Mouse (Mus musculus) CH12.LX (cell line): ENCODE measurements at regions not wholly inside any gene's neighbourhood (a gene's known extent, or its start where the extent isn't known, plus 50 kb on each side); places are given as distances from the start of the nearest gene placed in this dataset.

Experiments
- DNase-seq: peaks from one replicate; pipeline ENCODE4 v3.0.0-alpha.2; 2013; ENCODE audit errors: extremely low read depth
- H3K27ac ChIP-seq: 2 replicates; pipeline ENCODE4 v1.5.1; 2012; ENCODE audit warnings: low read depth, mild to moderate bottlenecking, control low read depth, moderate library complexity; ENCODE audit not compliant: insufficient read depth
- H3K27me3 ChIP-seq: replicated peaks from 2 replicates; pipeline ENCODE3; 2012; ENCODE audit warnings: inconsistent platforms
- H3K36me3 ChIP-seq, 2 experiments: replicated peaks in 1 of 2; 2 replicates each; pipeline versions ENCODE3 to v1.6.1; 2012; ENCODE audit warnings: inconsistent platforms in 1 of 2, low read length in 1 of 2, mild to moderate bottlenecking in 1 of 2, mixed read lengths in 1 of 2, moderate library complexity in 1 of 2; ENCODE audit not compliant: control insufficient read depth in 1 of 2, insufficient read depth in 1 of 2
- H3K4me1 ChIP-seq, 2 experiments: 2 replicates each; pipeline ENCODE4 v1.6.1; 2012; ENCODE audit warnings: inconsistent platforms in 1 of 2, moderate library complexity in 1 of 2; ENCODE audit not compliant: insufficient read depth in 2 of 2, control insufficient read depth in 1 of 2
- H3K4me2 ChIP-seq: 2 replicates; pipeline ENCODE4 v1.6.1; 2012; ENCODE audit warnings: low read depth, mild to moderate bottlenecking, control low read depth; ENCODE audit not compliant: poor library complexity, insufficient read depth, severe bottlenecking
- H3K4me3 ChIP-seq, 3 experiments: fragments of 150-350 bp in 1 of 3; sonication (generic) in 1 of 3; replicated peaks in 1 of 3; 2 replicates each; pipeline versions ENCODE3 to v1.5.1; 2011 to 2012; ENCODE audit warnings: low read depth in 2 of 3, low read length in 2 of 3, mild to moderate bottlenecking in 2 of 3, moderate library complexity in 2 of 3, control low read depth in 1 of 3, improper control_type of control experiment in 1 of 3, inconsistent platforms in 1 of 3, mixed read lengths in 1 of 3; ENCODE audit not compliant: poor library complexity in 1 of 3
- H3K79me2 ChIP-seq: replicated peaks from 2 replicates; pipeline ENCODE4 v1.6.1; 2012; ENCODE audit warnings: mild to moderate bottlenecking, moderate library complexity; ENCODE audit not compliant: control insufficient read depth, poor library complexity, insufficient read depth, severe bottlenecking; ENCODE audit errors: extremely low read depth
- H3K9ac ChIP-seq: 2 replicates; pipeline ENCODE4 v1.6.1; 2012; ENCODE audit warnings: low read depth, mild to moderate bottlenecking, control low read depth, moderate library complexity; ENCODE audit not compliant: insufficient read depth
- H3K9me3 ChIP-seq: replicated peaks from 2 replicates; pipeline ENCODE3; 2012; ENCODE audit warnings: low read length, inconsistent platforms, mixed read lengths
- CHD1 ChIP-seq: IDR thresholded peaks from 2 replicates; pipeline ENCODE4 v1.6.1; 2012; ENCODE audit warnings: low read depth, low read length, improper control_type of control experiment, inconsistent platforms
- CHD2 ChIP-seq: IDR thresholded peaks from 2 replicates; pipeline ENCODE4 v1.6.1; 2011; ENCODE audit warnings: low read length, improper control_type of control experiment
- CTCF ChIP-seq, 2 experiments: IDR thresholded peaks in 1 of 2; conservative IDR thresholded peaks in 1 of 2; 2 replicates each; pipeline ENCODE4 v1.5.1; 2011 to 2012; ENCODE audit warnings: low read depth in 2 of 2, low read length in 2 of 2, improper control_type of control experiment in 1 of 2, inconsistent platforms in 1 of 2, mild to moderate bottlenecking in 1 of 2, moderate library complexity in 1 of 2
- E2F4 ChIP-seq: IDR thresholded peaks from 2 replicates; pipeline ENCODE4 v1.6.1; 2011; ENCODE audit warnings: low read depth, low read length, improper control_type of control experiment; ENCODE audit not compliant: insufficient replicate concordance
- ETS1 ChIP-seq: conservative IDR thresholded peaks from 2 replicates; pipeline ENCODE4 v1.6.1; 2012; ENCODE audit warnings: low read depth, mild to moderate bottlenecking, inconsistent platforms, low read length, improper control_type of control experiment, moderate library complexity
- HCFC1 ChIP-seq: IDR thresholded peaks from 2 replicates; pipeline ENCODE4 v1.6.1; 2012; ENCODE audit warnings: low read depth, mild to moderate bottlenecking, inconsistent platforms, low read length, improper control_type of control experiment
- KAT2A ChIP-seq: IDR thresholded peaks from 2 replicates; pipeline ENCODE4 v1.6.1; 2012; ENCODE audit warnings: low read length, improper control_type of control experiment, inconsistent platforms; ENCODE audit not compliant: insufficient replicate concordance
- MAX ChIP-seq: IDR thresholded peaks from 2 replicates; pipeline ENCODE4 v1.6.1; 2011; ENCODE audit warnings: low read length, improper control_type of control experiment
- MAZ ChIP-seq: IDR thresholded peaks from 2 replicates; pipeline ENCODE4 v1.6.1; 2012; ENCODE audit warnings: low read depth, mild to moderate bottlenecking, inconsistent platforms, low read length, improper control_type of control experiment, moderate library complexity
- MEF2A ChIP-seq: IDR thresholded peaks from 2 replicates; pipeline ENCODE4 v1.6.1; 2014; ENCODE audit warnings: low read depth, mild to moderate bottlenecking, inconsistent platforms, low read length, improper control_type of control experiment, borderline replicate concordance
- NELFE ChIP-seq: IDR thresholded peaks from 2 replicates; pipeline ENCODE4 v1.6.1; 2011; ENCODE audit warnings: low read depth, low read length, improper control_type of control experiment
- PAX5 ChIP-seq: IDR thresholded peaks from 2 replicates; pipeline ENCODE4 v1.6.1; 2012; ENCODE audit warnings: low read length, inconsistent platforms, mixed read lengths
- RAD21 ChIP-seq: IDR thresholded peaks from 2 replicates; pipeline ENCODE4 v1.6.1; 2011; ENCODE audit warnings: low read depth, mild to moderate bottlenecking, low read length, improper control_type of control experiment, moderate library complexity
- SIN3A ChIP-seq: IDR thresholded peaks from 2 replicates; pipeline ENCODE4 v1.6.1; 2012; ENCODE audit warnings: low read length, improper control_type of control experiment, inconsistent platforms
- TCF12 ChIP-seq: IDR thresholded peaks from 2 replicates; pipeline ENCODE4 v1.6.1; 2014; ENCODE audit warnings: low read depth, mild to moderate bottlenecking, inconsistent platforms, low read length, improper control_type of control experiment
- UBTF ChIP-seq: IDR thresholded peaks from 2 replicates; pipeline ENCODE4 v1.6.1; 2012; ENCODE audit warnings: low read depth, mild to moderate bottlenecking, inconsistent platforms, low read length, improper control_type of control experiment, moderate library complexity
- USF2 ChIP-seq: conservative IDR thresholded peaks from 2 replicates; pipeline ENCODE4 v1.6.1; 2011; ENCODE audit warnings: low read depth, low read length, improper control_type of control experiment
- ZKSCAN1 ChIP-seq: IDR thresholded peaks from 2 replicates; pipeline ENCODE4 v1.6.1; 2012; ENCODE audit warnings: low read depth, inconsistent platforms, low read length, improper control_type of control experiment, borderline replicate concordance
- ZMIZ1 ChIP-seq: IDR thresholded peaks from 2 replicates; pipeline ENCODE4 v1.6.1; 2012; ENCODE audit warnings: low read depth, mild to moderate bottlenecking, inconsistent platforms, low read length, improper control_type of control experiment
- ZNF384 ChIP-seq: IDR thresholded peaks from 2 replicates; pipeline ENCODE4 v1.6.1; 2012; ENCODE audit warnings: low read depth, low read length, improper control_type of control experiment, inconsistent platforms
- dilution Hi-C: fragments of 300-500 bp; cut with MboI; formaldehyde crosslinking; loops from 2 replicates; pipeline ENCODE4 v1.14.3; 2020; ENCODE audit warnings: low sequenced_read_pairs; ENCODE audit not compliant: extremely low pct_unique_long_range_greater_than_20kb, extremely low pct_ligation_motif_present
- in situ Hi-C: fragments of 300-500 bp; cut with MboI; formaldehyde crosslinking; loops from 3 replicates; pipeline ENCODE4 v1.14.3; 2019; ENCODE audit warnings: low sequenced_read_pairs, low pct_ligation_motif_present, low pct_unique_long_range_greater_than_20kb, mixed read lengths

DNA sequence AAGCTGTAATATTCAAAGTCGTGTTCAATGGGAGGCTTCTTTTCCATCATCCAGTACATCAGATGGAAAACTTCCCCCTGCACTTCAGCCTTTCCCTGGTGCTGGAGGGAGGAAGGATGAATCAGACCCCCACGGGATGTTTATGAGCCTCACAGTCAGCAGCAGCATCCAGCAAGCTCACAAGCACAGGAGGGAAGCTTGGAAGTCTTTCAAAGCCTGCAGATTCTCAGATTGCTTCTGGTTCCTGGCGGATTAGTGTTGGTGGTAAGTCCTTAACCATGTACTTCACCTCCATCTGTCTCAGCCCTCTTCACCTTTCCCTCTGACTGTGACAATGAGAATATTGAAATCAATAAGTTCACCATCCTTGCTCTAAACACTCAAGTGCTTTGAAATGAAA, 107.5 kb upstream of the Lrrn1 start:
- no peaks in the 10 kb centered on the region for H3K9me3 ChIP-seq
- no peaks in the 10 kb centered on the region for H3K36me3 ChIP-seq
- no peak overlapping the region for H3K4me2 ChIP-seq
- H3K27ac ChIP-seq, result no peak overlapping the region
- no peak overlapping the region for H3K4me3 ChIP-seq
- in situ Hi-C loops (no loop called here), dilution Hi-C loops (no loop called here)
- H3K9ac ChIP-seq, result no peak overlapping the region
- H3K27me3 ChIP-seq, result peaks cover 26% of the 10 kb centered on the region
- no peaks in the 10 kb centered on the region for H3K79me2 ChIP-seq
- DNase-seq, result no peak
- no peaks in the 10 kb centered on the region for H3K4me1 ChIP-seq
- TF ChIP-seq ZKSCAN1, result no peak
- no peak for TF ChIP-seq ZNF384
- no peak for TF ChIP-seq CHD1
- no peak for TF ChIP-seq ETS1
- no peak for TF ChIP-seq MAX
- TF ChIP-seq TCF12, result no peak
- no peak for TF ChIP-seq HCFC1
- no peak for TF ChIP-seq MEF2A
- no peak for TF ChIP-seq SIN3A

DNA sequence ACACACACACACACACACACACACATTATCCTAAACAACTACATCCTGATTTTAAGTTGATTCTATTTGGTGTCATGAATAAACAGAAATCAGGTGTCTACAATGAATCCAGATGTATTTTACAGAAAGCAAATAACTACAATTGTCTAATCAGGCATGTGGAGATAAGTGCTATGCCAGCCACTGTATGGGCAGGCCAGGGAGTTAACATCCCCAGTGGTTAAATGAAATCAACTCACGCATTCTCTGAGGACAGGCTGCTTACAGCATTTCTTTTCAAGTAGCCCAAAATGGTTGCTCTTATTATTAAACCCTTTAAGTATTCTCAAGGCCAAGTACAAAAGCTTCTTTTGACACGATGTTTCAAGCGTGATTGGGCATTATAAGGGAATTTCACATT, 103.0 kb upstream of the Lrrn1 start:
- DNase-seq, result no peak
- H3K9me3 ChIP-seq, result no peaks in the 10 kb centered on the region
- no peaks in the 10 kb centered on the region for H3K79me2 ChIP-seq
- H3K36me3 ChIP-seq, result no peaks in the 10 kb centered on the region
- no peak overlapping the region for H3K4me2 ChIP-seq
- H3K27ac ChIP-seq, result no peak overlapping the region
- dilution Hi-C loops, result no loop called here
- H3K4me1 ChIP-seq, result no peaks in the 10 kb centered on the region
- in situ Hi-C loops, result no loop called here
- peaks cover 25% of the 10 kb centered on the region for H3K27me3 ChIP-seq
- TF ChIP-seq ZNF384 (no peak), KAT2A (no peak)
- no peak overlapping the region for H3K9ac ChIP-seq
- no peak overlapping the region for H3K4me3 ChIP-seq

DNA sequence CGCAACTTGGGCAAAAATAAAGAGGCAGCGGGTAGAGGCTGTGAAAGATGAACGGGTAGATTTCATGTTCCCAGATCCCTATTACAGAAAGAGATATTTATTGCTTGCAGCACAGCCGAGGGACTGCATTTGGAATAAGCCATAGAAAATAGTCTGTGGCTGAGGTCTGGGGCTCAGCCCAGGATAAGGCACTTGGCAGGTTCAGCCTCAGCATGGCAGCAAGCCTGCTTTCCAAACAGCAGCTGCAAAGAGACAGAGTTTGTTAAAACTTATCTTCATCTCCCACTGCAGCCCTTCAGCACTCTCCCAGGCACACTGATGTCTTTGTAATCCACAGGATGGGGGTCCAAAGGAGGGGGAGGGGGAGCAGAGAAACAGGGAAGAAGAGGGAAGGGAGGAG, 98.5 kb upstream of the Lrrn1 start:
- H3K4me2 ChIP-seq, result no peak overlapping the region
- no peak for DNase-seq
- TF ChIP-seq HCFC1 (no peak), MAZ (no peak), CHD2 (no peak), USF2 (no peak), RAD21 (no peak), NELFE (no peak), ETS1 (no peak), E2F4 (no peak), CTCF (conservative IDR thresholded peaks at IDR 0.05 in 1 of 2, IDR thresholded peaks at IDR 0.05 in 1 of 2; ENCODE audit: low read depth in 2 of 2, low read length in 2 of 2) (no peak), PAX5 (no peak), UBTF (no peak), ZMIZ1 (no peak)
- TF ChIP-seq, all 38 proteins: peak for 0
- in situ Hi-C loops, result no loop called here
- H3K4me1 ChIP-seq, result no peaks in the 10 kb centered on the region
- peaks cover 6% of the 10 kb centered on the region for H3K27me3 ChIP-seq
- H3K9me3 ChIP-seq, result no peaks in the 10 kb centered on the region
- H3K79me2 ChIP-seq, result no peaks in the 10 kb centered on the region
- H3K36me3 ChIP-seq, result no peaks in the 10 kb centered on the region
- no peak overlapping the region for H3K9ac ChIP-seq
- dilution Hi-C loops, result no loop called here
- H3K27ac ChIP-seq, result no peak overlapping the region
- no peak overlapping the region for H3K4me3 ChIP-seq
